Mouse (Mus musculus) hindbrain, embryonic 12.5 days (tissue): Measurements from ENCODE around the gene Cks1b. TPM values are rescaled to one million over a fixed set of nuclear protein-coding genes. Genes with fewer than 3 reads are reported as not detected.
"Not testable (repeated sequence)": the region's sequence is repeated elsewhere in the genome, so short reads cannot be mapped to it uniquely, and the experiment has no call there.

ENCODE experiments used
- ATAC-seq: fragments of 200-750 bp; cut with Nextera tagmentation; 2 replicates; pipeline ENCODE4 v1.8.0; 2017; ENCODE audit warnings: moderate TSS enrichment; ENCODE audit not compliant: low FRiP score
- H3K27ac ChIP-seq: fragments of 300-500 bp; sonication (generic); 2 replicates; pipeline ENCODE4 v1.5.1; 2016; ENCODE audit warnings: mild to moderate bottlenecking
- H3K27me3 ChIP-seq: fragments of 300-500 bp; sonication (generic); 2 replicates; pipeline ENCODE4 v1.6.1; 2016; ENCODE audit warnings: mild to moderate bottlenecking
- H3K36me3 ChIP-seq: fragments of 300-500 bp; sonication (generic); 2 replicates; pipeline ENCODE4 v1.6.1; 2016; ENCODE audit warnings: mild to moderate bottlenecking
- H3K4me1 ChIP-seq: fragments of 300-500 bp; sonication (generic); 2 replicates; pipeline ENCODE4 v1.6.1; 2016
- H3K4me2 ChIP-seq: fragments of 300-500 bp; sonication (generic); replicated peaks from 2 replicates; pipeline ENCODE4 v1.6.1; 2016; ENCODE audit warnings: mild to moderate bottlenecking
- H3K4me3 ChIP-seq: fragments of 300-500 bp; sonication (generic); 2 replicates; pipeline ENCODE4 v1.5.1; 2016; ENCODE audit warnings: mild to moderate bottlenecking
- H3K9ac ChIP-seq: fragments of 300-500 bp; sonication (generic); 2 replicates; pipeline ENCODE4 v1.6.1; 2016; ENCODE audit warnings: mild to moderate bottlenecking, moderate library complexity
- H3K9me3 ChIP-seq: fragments of 300-500 bp; sonication (generic); replicated peaks from 2 replicates; pipeline ENCODE4 v1.6.1; 2016; ENCODE audit warnings: mild to moderate bottlenecking
- WGBS: fragments of 180-500 bp; shearing (Covaris S2); methylation state at CpG from one replicate; pipeline ENCODE4 v1.1.7; 2016; 5-methylcytosine and 5-hydroxymethylcytosine counted together
- polyA plus RNA-seq: library from polyadenylated mRNA; unstranded; fragments of >200 nt; fragmentation: Nextera tagmentation; extraction: Ambion mirVana; gene quantifications from 2 replicates; pipeline ENCODE4 v1.2.1, GENCODE M21; 2016

Gene Cks1b
- polyA plus RNA-seq, 1 experiment from 2014 or later, result 274 TPM

DNA sequence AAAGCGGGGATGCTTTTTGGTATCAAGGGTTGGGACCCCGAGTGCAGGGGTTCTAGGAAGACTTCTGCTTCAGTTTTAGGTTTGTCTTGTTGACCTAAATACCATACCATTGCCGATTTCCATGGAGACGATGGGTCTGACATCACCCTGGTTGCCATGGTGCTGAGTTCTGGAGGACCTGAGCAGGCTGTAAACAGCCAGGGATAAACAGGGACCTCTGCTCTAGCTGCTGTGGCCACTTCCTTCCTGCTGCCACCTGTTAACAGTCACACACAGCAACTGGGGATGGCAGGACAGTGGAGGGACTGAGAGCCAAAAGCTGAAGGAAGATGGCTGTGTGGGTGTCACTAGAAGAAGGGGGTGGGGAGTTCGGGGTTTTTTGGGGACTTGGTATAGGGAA lies 19.1 kb upstream of the Cks1b start:
- Histone ChIP-seq H3K4me1 (peaks cover 21% of the 10 kb centered on the region), H3K27me3 (no peaks in the 10 kb centered on the region), H3K9me3 (no peaks in the 10 kb centered on the region), H3K4me2 (peak overlapping the region; percentile 54), H3K9ac (peak overlapping the region; percentile 13), H3K4me3 (peak overlapping the region; percentile 35), H3K27ac (no peak overlapping the region), H3K36me3 (peaks cover 27% of the 10 kb centered on the region)
- WGBS, result 30% methylated on average over 5 of the region's 5 CpGs
- no peak for ATAC-seq

DNA sequence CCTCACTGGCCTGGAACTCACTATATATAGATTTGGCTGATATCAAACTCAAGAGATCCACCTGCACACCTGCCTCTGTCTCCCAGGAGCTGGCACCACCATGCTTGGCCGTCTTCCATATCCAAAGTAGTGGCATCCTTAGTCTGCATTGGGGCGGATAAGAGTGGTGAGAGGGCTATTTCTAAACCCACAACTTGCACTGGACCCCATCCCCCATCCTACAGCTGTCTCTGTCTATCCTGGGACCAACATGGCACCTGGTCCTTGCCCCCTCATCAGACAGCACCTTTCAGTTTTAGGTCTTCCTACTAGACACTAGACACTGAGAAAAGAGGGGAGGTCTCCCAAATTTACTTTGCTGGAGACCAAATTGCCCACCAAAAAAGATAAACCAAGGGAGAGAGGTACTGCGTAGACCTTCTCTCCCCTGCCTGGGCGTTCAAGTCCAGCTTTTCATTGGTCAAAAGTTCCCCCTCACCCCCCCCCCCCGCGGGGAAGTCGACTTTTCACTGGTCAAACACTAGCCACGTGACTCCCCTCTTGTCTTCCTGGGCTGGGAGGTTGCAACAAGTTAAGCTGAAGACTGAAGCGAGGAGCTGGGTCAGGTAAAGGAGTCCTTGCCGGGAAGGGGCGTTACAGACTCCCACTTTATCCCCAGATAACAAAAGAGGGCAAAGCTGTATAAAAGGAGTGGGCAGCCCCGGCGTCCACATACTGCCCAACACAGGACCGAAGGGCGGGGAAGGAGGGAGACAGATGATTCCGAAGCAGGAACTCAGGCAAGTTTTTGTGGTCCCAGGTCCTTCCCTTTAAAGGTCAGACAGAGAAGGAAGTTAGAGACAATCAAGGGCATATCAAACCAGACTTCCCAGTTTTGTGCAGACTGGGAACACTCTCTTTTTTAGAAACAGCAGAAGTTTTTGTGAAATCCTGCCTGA lies 18.3 kb upstream of the Cks1b start, which contains the start of gene Pbxip1:
Gene Pbxip1, plus strand, starts transcription at position 531 of the 938 bp plus-strand sequence.
- peaks cover 30% of the 10 kb centered on the region for H3K36me3 ChIP-seq
- H3K27ac ChIP-seq, result no peak within 1 kb of the TSS
- peak within 1 kb of the TSS; percentile 54 for H3K4me2 ChIP-seq
- peak; percentile 57 for ATAC-seq
- H3K27me3 ChIP-seq, result no peaks in the 10 kb centered on the region
- peak within 1 kb of the TSS; percentile 13 for H3K9ac ChIP-seq
- H3K4me3 ChIP-seq, result peak within 1 kb of the TSS; percentile 35
- no peaks in the 10 kb centered on the region for H3K9me3 ChIP-seq
- 4% methylated on average over 16 of the region's 16 CpGs for WGBS
- H3K4me1 ChIP-seq, result peaks cover 25% of the 10 kb centered on the region

DNA sequence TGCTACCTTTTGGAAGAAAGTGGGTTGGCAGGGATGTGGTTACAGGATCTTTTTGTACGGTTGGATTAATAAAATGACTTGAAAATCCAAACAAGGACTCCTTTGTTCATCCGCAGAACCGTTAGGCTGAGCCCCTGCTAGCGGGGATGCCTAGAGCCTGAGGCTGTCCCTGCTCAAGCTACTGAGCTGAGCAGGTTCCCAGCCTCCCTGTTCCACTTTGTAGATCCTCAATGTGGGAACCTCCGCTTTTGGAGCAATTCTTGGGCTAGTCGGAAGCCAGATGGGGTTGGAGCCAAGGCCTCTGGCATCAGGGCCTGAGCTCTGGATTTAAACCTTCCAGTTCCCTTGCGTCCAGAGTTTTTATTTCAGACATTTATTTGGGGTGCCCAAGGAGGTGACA lies 16.9 kb upstream of the Cks1b start:
- ATAC-seq, result no peak
- Histone ChIP-seq H3K9ac (no peak overlapping the region; the same call in 1 of the 2 replicates), H3K36me3 (peaks cover 30% of the 10 kb centered on the region), H3K4me2 (no peak overlapping the region), H3K4me1 (peaks cover 34% of the 10 kb centered on the region), H3K27me3 (no peaks in the 10 kb centered on the region), H3K27ac (peak overlapping the region; percentile 35; the same call in 1 of the 2 replicates), H3K9me3 (no peaks in the 10 kb centered on the region), H3K4me3 (no peak overlapping the region)
- 69% methylated on average over 7 of the region's 7 CpGs for WGBS

DNA sequence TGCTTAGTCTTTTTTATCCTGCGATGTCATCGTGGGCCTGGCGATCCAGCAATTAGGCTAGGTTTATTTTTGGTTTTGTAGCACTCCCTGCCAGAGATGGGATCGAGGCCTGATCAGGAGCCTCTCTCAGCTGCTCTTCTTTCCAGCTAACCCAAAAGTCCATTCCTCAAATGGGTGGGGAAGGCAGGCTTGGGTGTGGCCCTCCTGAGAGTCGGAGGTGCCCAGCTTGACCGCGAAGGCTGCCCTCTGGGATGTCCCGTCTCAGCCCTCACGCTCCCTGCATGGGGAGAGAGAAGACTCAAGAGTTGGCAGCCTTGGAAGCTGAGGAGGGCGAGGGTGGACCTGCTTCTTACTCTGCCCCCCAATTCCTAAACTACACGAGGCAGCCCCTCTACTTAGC lies 16.3 kb upstream of the Cks1b start:
- Histone ChIP-seq H3K9ac (no peak overlapping the region; the same call in 1 of the 2 replicates), H3K4me3 (no peak overlapping the region), H3K27ac (peak overlapping the region; percentile 35; the same call in 1 of the 2 replicates), H3K4me1 (peaks cover 34% of the 10 kb centered on the region), H3K9me3 (no peaks in the 10 kb centered on the region), H3K36me3 (peaks cover 30% of the 10 kb centered on the region), H3K4me2 (no peak overlapping the region), H3K27me3 (no peaks in the 10 kb centered on the region)
- whole genome bisulfite sequencing, result 89% methylated on average over 11 of the region's 11 CpGs
- no peak for ATAC-seq

DNA sequence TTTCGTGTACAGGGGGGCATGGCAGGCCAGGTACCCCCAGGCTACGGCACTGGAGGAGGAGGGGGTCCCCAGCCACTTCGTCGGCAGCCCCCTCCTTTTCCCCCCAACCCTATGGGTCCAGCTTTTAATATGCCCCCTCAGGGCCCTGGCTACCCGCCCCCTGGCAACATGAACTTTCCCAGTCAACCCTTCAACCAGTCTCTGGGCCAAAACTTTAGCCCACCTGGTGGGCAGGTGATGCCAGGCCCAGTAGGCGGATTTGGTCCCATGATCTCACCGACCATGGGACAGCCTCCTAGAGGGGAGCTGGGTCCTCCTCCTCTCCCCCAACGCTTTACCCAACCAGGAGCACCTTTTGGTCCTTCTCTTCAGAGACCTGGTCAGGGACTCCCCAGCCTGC lies 14.4 kb upstream of the Cks1b start:
- peaks cover 34% of the 10 kb centered on the region for H3K36me3 ChIP-seq
- H3K9ac ChIP-seq, result no peak overlapping the region
- H3K27me3 ChIP-seq, result no peaks in the 10 kb centered on the region
- ATAC-seq, result no peak
- H3K27ac ChIP-seq, result no peak overlapping the region
- no peaks in the 10 kb centered on the region for H3K9me3 ChIP-seq
- peaks cover 34% of the 10 kb centered on the region for H3K4me1 ChIP-seq
- H3K4me3 ChIP-seq, result no peak overlapping the region
- 90% methylated on average over 8 of the region's 8 CpGs for WGBS
- no peak overlapping the region for H3K4me2 ChIP-seq

DNA sequence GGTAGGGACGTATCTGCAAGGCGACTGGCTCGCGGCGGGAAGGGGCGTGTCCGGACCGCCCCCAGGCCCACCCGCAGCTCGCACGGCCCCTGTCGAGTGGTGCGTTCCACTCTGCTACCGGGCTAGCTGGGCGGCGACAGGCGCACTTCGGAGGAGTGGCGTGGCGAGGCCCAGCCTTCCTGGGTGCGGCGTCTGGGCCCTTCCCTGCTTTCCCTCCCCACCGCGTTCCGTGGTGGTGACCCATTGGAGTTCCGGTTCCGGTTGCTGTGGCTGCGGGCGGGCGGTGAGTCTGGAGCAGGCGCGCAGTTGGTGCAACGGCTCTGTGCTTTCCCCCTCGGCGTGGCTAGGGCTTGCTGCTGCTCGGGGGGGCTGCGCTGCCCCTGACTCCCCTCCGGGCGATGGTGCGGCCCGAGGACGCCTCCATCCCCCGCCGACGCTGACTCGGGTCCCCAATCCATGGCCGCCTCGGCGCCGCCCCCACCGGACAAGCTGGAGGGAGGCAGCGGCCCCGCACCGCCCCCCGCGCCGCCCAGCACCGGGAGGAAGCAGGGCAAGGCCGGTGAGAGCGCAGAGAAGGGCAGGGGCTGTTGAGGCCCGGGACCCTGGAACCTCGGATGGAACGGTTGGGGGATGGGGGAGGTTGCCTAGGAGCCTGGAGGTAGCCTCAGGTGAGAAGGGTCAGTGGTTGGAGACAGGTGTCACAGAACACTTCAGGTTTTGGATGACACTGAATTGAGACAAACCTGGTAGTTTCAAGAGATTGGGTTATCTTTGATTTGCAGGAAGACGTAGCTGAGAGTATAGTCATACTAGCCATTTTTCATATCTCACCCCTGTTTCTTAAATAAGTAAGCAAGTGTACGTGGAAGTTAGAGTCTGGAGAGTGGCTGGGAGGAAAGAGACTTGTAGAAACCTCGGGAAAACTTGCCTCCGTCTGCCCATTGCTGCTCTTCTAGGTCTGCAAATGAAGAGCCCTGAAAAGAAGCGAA lies 12.3 kb upstream of the Cks1b start, which contains the start of gene Pygo2:
Gene Pygo2, plus strand, starts transcription at position 44 of the 989 bp plus-strand sequence.
- H3K4me3 ChIP-seq, result peak within 1 kb of the TSS; percentile 99
- H3K9me3 ChIP-seq, result no peaks in the 10 kb centered on the region
- peak within 1 kb of the TSS; percentile 99 for H3K9ac ChIP-seq
- peaks cover 43% of the 10 kb centered on the region for H3K36me3 ChIP-seq
- H3K4me1 ChIP-seq, result peaks cover 18% of the 10 kb centered on the region
- WGBS, result 3% methylated on average over 61 of the region's 68 CpGs
- peak within 1 kb of the TSS; percentile 92 for H3K27ac ChIP-seq
- peak within 1 kb of the TSS; percentile 87 for H3K4me2 ChIP-seq
- peak; percentile 98 for ATAC-seq
- no peaks in the 10 kb centered on the region for H3K27me3 ChIP-seq

DNA sequence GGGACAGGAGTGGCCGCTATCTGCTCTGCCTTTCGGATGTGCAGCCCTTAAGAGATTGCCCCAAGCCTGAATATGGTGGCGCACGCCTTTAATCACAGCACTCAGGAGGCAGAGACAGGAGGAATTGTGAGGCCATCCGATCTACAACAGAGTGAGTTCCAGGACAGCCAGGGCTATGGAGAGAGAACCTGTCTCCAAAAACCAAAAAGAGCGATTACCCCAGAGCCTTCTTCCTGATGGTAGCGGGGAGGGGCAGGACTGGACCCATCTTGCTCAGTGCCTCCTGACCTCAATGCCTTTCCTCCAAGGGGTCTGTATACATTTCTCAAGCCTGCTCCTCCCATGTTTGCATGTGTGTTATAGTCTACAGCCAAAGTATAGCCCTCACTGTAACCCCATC lies 10.8 kb upstream of the Cks1b start:
- not testable (repeated sequence) for H3K9me3 ChIP-seq, ATAC-seq, H3K27me3 ChIP-seq, H3K27ac ChIP-seq, H3K4me2 ChIP-seq, H3K4me3 ChIP-seq, H3K9ac ChIP-seq
- 90% methylated on average over 7 of the region's 7 CpGs for WGBS
- Histone ChIP-seq H3K36me3 (peaks cover 44% of the 10 kb centered on the region), H3K4me1 (peaks cover 13% of the 10 kb centered on the region)

DNA sequence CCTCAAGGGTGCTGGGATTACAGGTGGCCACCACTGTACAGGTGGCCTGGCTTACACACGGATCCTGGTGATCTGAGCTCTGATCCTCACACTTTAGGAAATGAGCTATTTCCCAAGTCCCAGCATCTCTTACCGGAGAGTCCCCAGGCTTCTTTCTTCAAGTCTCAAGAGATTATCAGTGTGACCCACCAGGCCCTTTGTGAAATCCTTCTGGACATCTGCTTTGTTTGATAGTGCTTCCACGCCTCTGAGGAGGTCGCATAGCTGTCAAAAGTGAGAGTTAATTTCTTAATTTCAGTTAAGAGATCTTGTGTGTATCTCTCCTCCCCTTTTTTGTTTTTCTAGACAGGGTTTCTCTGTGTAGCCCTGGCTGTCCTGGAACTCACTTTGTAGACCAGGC lies 7.7 kb upstream of the Cks1b start:
- H3K4me1 ChIP-seq, result peaks cover 24% of the 10 kb centered on the region
- H3K27ac ChIP-seq, result no peak overlapping the region
- peaks cover 25% of the 10 kb centered on the region for H3K36me3 ChIP-seq
- no peak overlapping the region for H3K4me3 ChIP-seq
- no peaks in the 10 kb centered on the region for H3K27me3 ChIP-seq
- H3K4me2 ChIP-seq, result no peak overlapping the region
- no peaks in the 10 kb centered on the region for H3K9me3 ChIP-seq
- WGBS, result 94% methylated on average over 4 of the region's 4 CpGs
- ATAC-seq, result no peak
- H3K9ac ChIP-seq, result no peak overlapping the region

DNA sequence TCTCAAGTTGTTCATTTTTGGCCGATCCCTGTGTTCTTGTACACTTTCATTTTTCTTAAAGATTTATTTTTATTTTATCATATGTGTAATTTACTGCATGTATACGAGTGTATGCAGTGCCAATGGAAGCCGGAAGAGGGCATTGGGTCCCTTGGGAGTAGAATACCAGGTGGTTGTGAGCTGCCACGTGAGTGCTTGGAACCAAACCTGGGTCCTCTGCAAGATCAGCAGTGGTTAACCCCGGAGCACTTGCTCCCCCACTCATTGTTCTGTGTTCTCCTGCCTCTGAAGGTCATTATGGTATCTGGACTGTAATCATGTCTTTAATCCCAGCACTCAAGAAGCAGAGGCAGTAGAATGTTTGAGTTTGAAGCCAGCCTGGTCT lies 7.0 kb upstream of the Cks1b start:
- Histone ChIP-seq H3K9ac (no peak overlapping the region), H3K4me1 (peaks cover 25% of the 10 kb centered on the region), H3K4me3 (no peak overlapping the region), H3K4me2 (no peak overlapping the region), H3K27me3 (no peaks in the 10 kb centered on the region), H3K27ac (no peak overlapping the region), H3K9me3 (no peaks in the 10 kb centered on the region), H3K36me3 (peaks cover 25% of the 10 kb centered on the region)
- 88% methylated on average over 5 of the region's 5 CpGs for WGBS
- ATAC-seq, result no peak

DNA sequence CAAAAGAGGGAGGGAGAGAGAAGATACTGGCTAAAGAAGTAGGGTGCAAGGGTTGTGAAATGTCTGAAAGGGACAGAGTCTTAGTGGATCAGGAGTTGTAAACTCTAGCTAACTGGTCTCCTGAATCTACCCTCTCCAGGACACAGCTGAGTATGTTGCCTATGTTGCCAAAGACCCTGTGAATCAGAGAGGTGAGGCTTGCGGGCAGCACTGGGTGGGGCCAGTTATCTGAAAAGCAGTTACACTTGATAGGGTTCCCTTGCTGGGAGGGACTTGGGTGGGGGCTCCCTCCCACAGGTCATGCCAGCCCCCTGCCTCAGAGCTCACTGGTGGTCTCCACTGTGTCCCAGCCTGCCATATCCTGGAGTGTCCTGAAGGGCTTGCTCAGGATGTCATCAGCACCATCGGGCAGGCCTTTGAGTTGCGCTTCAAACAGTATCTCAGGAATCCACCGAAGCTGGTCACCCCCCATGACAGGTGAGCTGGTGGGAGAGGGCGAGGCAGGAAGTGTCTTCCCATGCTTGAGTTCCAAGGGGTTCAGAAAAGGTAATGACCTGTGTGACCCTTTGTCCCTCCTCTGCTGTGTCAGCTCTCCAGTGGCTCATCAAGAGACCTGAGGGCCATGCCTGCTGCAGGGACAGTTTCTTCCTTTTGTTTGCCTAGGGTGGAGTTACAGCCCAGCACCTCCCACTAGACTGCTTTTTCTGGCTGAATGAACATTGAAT lies 6.4 kb upstream of the Cks1b start:
- H3K4me1 ChIP-seq, result peaks cover 29% of the 10 kb centered on the region

DNA sequence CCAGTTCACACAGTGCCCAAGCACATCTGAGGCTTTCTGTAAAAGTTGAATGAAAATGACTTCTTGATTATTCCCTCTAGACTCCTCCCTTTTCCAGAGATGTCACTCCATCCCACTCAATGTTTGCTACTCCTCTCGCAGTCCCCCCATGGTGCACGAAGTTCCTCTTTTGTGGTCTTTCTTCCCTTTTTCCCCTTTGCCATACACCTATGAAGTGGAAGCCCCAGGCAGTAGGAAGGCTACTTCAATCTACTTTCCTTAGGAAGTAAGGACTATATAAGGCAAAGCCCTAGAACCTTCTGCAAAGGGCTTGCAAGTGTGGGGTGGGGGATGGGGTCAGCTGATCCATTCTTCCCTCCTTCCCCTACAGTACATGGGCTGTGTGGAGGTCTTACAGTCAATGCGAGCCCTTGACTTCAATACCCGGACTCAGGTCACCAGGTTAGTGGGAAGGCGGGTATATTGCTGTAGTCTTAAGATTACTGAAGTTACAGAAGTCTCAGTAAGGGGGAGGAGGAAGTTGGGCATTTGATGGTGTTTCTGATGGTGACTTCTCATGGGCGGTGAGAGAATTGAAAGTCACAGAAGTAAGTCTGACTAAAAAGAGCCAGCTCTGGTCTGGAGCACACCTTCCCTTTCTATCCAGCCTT lies 4.5 kb upstream of the Cks1b start:
- peak overlapping the region; percentile 65 for H3K4me2 ChIP-seq
- H3K4me3 ChIP-seq, result peak overlapping the region; percentile 38
- peak overlapping the region; percentile 64 for H3K9ac ChIP-seq
- H3K9me3 ChIP-seq, result no peaks in the 10 kb centered on the region
- H3K27me3 ChIP-seq, result no peaks in the 10 kb centered on the region
- H3K27ac ChIP-seq, result peak overlapping the region; percentile 67; the same call in 1 of the 2 replicates
- ATAC-seq, result no peak
- H3K36me3 ChIP-seq, result peaks cover 21% of the 10 kb centered on the region
- WGBS, result 72% methylated on average over 6 of the region's 6 CpGs
- H3K4me1 ChIP-seq, result peaks cover 34% of the 10 kb centered on the region

More for the DNA sequence above, 6.4 kb upstream of the Cks1b start:
- ATAC-seq, result no peak
- Histone ChIP-seq H3K9me3 (no peaks in the 10 kb centered on the region), H3K4me3 (no peak overlapping the region), H3K4me2 (0 out of 2 replicates have a peak overlapping the region, but pooled peaks have one; percentile 1), H3K36me3 (peaks cover 25% of the 10 kb centered on the region), H3K27ac (no peak overlapping the region), H3K27me3 (no peaks in the 10 kb centered on the region), H3K9ac (no peak overlapping the region)
- WGBS, result 90% methylated on average over 5 of the region's 5 CpGs
